Mouse (Mus musculus): Measurements from ENCODE around the gene 4930572O03Rik. TPM values are rescaled to one million over a fixed set of nuclear protein-coding genes. Genes with fewer than 3 reads are reported as not detected.

4930572O03Rik gene
- not detected in 2 replicates for polyA plus RNA-seq (2012; rRNA removed)

GRCm38 (mm10) chr5:15656959-15657358 is at the start of gene 4930572O03Rik:
4930572O03Rik (minus strand) TSS chr5:15657059.

GRCm38 (mm10) chr5:15618764-15619163 is 38.1 kb downstream of the 4930572O03Rik start, which contains the start of gene Speer4d:
Speer4d (plus strand) TSS chr5:15619064.

Other genes starting within 250 kb of the 4930572O03Rik start
- not detected in 2 replicates for gene Gm21149, start 180.5 kb downstream of the 4930572O03Rik start, polyA plus RNA-seq (2012; rRNA removed)
- gene Gm21190, start 127.8 kb downstream of the 4930572O03Rik start, polyA plus RNA-seq (2012; rRNA removed) = not detected in 2 replicates
- not detected in 2 replicates for gene Gm21083, start 79.7 kb downstream of the 4930572O03Rik start, polyA plus RNA-seq (2012; rRNA removed)
- not detected in 2 replicates for gene Speer4d, start 38.0 kb downstream of the 4930572O03Rik start, polyA plus RNA-seq (2012; rRNA removed)
- gene Speer4c, start 57.2 kb upstream of the 4930572O03Rik start, polyA plus RNA-seq (2012; rRNA removed) = not detected in 2 replicates